Mouse (Mus musculus) bone marrow macrophage, adult 2 months (primary cell): Measurements from ENCODE around the gene Cnn1.

ENCODE experiments used
- CTCF ChIP-seq: IDR thresholded peaks from 2 replicates; pipeline ENCODE4 v1.5.1; 2012; ENCODE audit warnings: low read depth, mild to moderate bottlenecking, low read length, moderate library complexity
- POLR2A ChIP-seq: IDR thresholded peaks from 2 replicates; pipeline ENCODE4 v1.6.1; 2012; ENCODE audit warnings: mild to moderate bottlenecking, low read depth, low read length, borderline replicate concordance

DNA sequence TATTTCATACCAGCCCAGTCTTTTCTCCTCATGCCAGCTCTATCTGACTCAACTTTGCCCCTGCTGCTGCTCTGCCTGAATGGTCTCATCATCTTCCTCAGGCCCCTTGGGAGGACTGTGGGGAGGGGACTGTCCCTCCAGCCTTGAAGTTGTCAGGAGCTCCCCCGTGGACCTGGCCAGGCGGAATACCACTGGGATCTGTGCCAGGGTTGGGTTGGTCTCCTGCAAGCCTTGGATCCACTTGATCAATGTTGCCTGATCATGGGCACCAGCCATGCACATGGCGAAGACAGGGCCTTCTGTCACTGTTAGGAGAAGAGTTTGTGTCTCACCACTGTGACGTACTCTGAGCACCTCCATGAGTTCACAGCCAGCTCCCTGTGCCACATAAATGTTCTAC lies 26.7 kb upstream of the Cnn1 start:
- TF ChIP-seq POLR2A (no peak), CTCF (no peak)
